Mouse (Mus musculus): ENCODE results near the gene Ccdc34.

Gene Ccdc34

GRCm38 (mm10) chr2:110210508-110211496, 193.2 kb downstream of the Ccdc34 start:
- DNase-seq (ENCODE audit: low read depth, low spot score), result no peak

- no peak for DNase-seq (ENCODE audit: low read depth, low spot score)
Measured at GRCm38 (mm10) chr2:110214278-110214677, 196.7 kb downstream of the Ccdc34 start.

DNA sequence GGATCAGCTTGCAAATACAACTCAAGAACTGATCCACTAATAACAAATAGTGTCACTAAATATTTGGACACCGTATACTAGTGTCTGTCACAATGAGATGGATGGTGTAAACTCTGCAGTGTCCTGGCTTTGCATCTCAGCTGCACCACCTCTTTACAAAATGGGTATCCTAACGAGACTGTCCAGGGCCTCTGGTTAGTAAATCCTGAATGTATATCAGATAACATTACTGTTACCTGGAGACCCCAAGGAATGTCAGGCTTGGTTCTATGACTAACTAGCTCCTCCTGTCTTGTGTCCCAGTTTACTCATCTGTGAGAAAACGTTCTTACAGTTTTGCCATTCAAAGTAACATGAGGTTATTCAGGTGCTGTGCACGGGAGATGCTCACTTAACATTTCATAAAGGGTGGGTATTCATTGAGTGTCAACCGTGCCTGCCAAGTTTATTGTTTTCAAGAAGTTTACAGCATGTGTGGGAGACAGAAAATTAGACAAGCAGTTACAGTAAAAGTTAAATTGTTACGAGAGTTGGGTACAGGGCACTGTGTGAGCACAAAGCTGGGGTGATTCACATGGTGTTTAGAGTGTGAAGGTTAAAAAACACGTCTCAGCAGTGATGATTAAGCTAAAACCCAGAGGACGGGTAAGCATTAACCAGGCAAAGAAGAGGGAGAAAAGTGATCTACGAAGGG, 197.5 kb downstream of the Ccdc34 start:
- no peak for DNase-seq (ENCODE audit: low read depth, low spot score)

DNA sequence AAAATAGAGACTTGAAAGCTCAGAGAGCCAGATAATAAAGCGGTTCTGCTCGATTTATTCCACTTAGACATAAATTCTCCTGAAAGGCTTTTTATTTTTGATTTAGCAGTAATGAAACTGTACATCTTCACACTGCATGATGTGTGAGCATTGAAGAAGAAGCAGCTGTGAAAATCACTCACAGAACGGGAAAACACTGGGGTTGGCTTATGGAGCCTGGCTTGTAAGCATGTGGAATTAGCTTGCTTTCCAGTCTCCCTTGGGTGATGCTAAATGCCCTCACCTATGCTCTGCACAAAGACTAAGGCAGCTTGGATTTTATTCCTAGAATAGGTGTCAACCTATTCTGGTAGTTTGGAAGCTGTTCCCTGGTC, 198.1 kb downstream of the Ccdc34 start:
- DNase-seq (ENCODE audit: low read depth, low spot score), result no peak

- no peak for DNase-seq (ENCODE audit: low read depth, low spot score)
Measured at GRCm38 (mm10) chr2:110220492-110220891, 202.9 kb downstream of the Ccdc34 start.

DNA sequence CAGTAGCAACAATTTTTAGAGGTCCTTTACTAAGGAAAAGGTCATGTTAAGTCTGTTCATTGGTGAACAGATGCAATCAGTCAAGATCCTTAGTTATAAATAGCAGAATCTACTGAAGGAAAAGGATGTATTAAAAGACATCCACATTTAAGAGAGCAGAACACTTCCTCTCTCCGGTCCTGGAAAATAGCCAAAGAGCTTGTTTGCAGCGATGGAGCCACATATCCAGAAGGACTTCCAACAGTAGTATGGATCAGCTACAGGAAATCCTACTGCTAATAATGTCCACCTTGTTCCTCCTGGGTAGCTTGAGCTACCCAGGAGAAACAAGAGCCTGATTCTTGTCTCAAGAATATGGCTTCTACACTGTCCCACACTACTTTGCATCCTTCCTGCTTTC, 205.2 kb downstream of the Ccdc34 start:
- DNase-seq (ENCODE audit: low read depth, low spot score), result no peak

All from CD4-positive helper T cell, adult 2 months (primary cell).